Mouse (Mus musculus) gastrocnemius, postnatal 25 days (tissue): ENCODE measurements around the gene Nrtn. TPM values are rescaled to one million over a fixed set of nuclear protein-coding genes. Genes with fewer than 3 reads are reported as not detected.

ENCODE experiments used
- DNase-seq: peaks from one replicate; pipeline ENCODE4 v3.0.0; 2022
- total RNA-seq, 2 experiments: library from RNA; stranded (reverse); gene quantifications; 1 replicate in 1 of 2; 2 replicates in 1 of 2; pipeline ENCODE4 v1.2.3; 2021

The Nrtn gene
- total RNA-seq, 2 experiments from 2014 or later, result 1.9 to 3.1 TPM

DNA sequence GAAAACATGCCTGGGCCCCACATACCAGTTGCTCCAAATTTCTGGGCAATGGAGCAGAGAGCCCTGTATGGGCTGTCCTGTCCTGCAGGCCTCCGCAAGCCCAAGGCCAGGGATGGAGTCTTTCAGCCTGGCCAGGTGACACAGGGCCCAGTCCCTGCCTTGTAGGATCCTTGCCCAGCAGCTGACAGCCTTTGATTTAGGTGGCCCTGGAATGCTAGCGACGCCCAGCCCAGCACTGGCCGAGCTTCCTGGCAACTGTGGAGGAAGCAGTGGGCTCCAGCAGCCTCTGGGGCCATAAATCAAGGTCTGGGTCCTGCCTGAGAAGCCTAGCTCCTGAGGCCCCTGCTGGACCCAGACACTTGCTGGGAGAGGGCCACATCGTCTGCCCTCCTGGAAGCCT lies 34.9 kb downstream of the Nrtn start:
- peak; percentile 84 for DNase-seq

DNA sequence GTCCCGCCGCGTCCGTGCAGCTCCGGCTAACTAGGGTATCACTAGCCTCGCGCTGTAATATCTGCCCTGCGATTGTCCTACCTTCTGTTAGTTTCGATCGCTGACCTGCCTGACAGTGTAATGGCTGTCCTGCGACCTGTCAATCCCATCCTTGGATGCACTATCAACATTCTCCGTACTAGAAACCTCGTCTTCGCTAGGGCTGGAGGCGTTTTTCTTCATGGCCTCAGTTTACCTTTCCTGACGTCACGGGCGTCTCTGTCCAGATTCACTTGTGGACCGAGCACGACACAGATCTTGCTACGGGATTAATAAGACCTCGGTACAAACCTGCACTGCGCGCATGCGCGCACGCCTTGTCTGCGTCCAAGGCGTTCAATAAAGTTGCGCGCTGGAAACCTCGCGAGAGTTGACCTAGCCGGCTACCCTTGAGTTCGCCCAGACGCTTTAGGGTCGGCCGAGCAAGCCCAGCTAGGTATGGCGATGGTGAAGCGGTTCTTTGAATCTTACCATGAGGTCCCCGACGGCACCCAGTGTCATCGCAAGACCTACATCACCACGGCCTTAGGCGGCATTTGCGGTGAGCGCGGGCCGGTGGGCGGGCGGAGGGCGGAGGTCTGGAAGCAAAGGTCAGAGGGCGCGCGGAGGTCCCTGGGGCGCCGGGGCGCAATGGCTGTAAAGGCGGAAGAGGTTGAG lies 39.8 kb downstream of the Nrtn start, which contains the start of the genes Ndufa11 and Vmac:
TSS of gene Ndufa11 (plus strand) at position 405 of the 696 bp plus-strand sequence.
TSS of gene Vmac (minus strand) at position 660 of the 696 bp plus-strand sequence.
- peak; percentile 92 for DNase-seq

DNA sequence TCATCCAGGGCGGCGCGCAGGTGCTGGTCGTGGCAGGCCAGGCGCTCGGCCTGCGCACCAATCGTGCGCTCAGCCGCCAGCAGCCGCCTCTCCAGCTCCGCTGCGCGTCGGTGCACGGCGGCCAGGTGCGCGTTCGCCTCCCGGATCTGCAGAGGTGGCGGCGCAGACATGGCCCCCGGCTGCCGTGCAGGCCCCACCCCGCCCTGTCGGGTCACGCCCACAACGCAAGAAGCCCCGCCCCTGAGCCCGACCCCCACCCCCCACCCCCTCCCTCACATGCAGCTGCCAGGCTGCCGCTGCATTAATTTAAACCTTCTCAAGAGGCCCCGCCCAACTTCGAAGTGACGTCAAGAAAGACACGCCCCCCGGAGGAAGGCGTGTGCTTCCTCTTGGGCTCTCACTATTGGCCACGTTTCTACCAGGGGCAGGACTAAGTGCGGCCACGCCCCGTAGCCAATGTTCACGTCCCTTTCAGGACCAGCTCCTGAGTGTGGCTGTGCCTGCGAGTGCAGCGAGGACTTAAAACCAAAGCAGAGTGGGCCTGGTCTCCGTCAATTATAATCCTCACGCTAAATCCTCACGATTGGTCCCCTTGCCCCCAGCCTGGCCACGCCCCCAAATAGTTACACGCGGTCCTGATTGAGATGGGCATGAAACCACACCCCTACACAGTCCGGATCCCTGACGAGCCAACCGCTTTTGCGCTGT lies 40.5 kb downstream of the Nrtn start:
- DNase-seq, result peak; percentile 95

DNA sequence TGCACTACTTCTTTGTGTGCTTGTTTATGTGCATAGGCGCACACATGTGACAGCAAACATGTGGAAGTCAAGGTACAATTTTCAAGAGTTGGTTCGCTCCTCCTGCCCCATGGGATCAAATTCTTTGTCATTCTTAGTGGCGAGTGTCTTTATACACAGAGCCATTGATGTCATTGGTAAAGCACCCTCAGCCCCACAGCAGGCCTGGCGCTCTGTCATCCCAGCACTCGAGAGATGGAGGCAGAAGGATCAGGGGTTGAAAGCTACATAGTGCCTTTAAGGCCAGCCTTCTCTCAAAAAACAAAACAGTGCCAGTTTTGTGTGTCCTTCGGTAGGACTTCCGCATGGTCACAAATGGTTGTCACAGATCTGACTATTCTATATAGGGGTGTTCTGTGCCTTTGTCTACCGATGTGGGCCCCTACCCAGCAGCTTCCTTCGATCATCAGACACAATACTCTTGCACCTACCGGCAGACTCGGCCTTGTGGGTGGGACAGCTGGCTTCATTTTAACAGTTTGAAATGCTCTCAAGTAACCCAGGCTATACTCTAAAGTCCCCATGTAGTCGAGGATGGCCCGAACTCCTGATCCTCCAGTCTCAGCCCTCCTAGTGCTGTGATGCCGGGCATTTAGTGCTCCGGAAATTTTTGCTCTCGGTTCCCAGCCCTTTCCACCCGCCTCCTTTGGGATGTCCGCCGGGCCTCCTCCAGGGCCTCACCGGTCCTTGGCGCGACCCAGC lies 41.2 kb downstream of the Nrtn start:
- DNase-seq, result no peak

DNA sequence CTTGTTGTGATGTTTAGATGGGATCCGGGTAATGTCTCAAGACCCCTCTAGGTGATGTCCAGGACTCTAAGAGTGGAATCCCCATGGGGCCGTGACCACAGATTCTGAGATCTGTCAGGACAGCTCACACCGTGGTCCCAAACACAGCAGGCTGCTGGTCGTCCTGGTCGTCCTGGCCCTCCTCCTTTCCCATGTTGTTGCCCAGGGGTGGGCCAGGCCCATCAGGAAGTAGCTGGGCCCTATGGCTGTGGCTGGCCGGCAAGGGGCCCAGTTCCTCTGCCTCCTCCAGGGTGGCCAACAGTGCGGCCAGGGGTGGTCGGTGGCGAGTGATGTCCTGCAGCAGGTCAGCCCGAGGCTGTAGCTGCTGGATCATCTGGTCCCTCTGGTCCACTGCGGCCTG lies 42.0 kb downstream of the Nrtn start:
- DNase-seq, result no peak

DNA sequence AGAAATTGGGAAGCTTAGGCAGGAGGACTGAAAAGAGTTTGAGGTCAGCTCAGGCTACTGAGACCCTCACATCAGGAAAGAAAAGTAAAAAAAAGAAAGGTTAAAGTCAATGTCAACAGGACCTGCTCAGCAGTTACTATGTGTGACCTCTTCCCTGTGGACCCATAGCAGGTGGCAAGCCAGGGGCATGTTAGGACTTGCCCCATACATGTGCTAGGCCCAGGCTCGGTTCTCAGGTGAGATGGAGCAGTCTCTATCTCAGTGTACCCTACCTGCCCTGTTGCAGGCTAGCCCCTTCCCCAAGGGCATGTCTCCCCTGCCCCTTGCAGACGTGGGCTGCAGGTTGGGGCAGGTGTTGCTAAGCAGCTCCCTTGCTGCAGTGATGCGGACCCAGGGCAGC lies 47.6 kb downstream of the Nrtn start:
- DNase-seq, result no peak

DNA sequence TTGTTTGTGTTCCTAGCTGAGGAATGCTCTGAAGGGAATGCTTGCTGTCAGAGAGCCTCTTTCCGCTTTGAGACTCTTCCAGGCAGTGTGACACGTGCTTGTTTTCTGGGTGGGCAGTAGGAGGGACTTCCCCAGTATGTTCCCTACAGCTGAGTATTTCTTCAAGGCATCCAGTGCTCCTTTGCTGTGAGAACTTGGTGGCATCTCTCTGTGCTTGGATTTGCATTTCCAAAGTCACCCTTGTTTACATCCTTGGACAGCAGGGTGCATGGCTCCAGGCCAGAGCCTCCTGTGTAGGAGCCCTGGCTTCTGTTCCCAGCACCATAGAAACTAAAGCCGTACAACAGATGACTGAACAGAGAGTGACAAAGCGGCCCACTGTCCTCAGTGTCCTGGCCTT lies 48.6 kb downstream of the Nrtn start:
- no peak for DNase-seq

DNA sequence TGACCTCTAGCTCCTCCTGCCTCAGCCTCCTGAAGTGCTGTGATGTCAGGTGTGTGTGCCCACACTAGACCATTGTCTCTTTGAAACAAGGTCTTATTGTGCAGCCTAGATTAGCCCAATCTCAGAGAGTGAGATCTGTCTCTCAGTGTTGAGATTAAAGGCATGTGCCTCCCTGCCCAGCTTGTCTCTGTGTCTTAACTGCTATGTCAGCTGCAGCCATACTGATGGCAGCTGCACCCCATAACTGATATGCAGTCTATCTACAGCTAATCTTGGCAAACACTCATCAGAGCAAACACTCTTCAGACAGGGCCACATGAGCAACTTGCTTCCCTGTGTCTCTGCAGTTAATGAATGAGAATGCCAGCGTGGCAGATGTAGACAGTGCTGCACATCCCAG lies 50.8 kb downstream of the Nrtn start:
- no peak for DNase-seq

DNA sequence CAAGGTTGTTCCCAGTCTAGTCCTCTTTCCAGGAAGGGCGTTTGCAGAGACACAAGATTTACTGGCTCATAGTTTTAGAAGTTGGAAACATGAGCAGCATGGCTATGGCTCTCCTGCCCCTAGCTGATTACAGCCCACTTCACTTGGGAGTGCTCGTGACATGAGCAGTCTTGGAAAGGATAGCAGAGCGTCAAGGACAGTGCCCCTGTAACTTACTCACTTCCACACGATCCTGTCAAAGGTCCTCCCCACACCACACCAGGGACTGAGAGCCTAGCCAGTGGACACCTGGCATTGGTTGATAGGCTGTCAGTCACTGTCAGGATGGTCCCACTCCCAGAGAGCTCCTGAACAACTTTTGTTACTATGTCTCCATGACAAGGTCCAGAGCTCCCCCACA lies 54.3 kb downstream of the Nrtn start:
- no peak for DNase-seq

Other genes starting within 250 kb of the Nrtn start
- gene Znrf4, start 245.1 kb downstream of the Nrtn start, total RNA-seq, result not detected
- under 1 TPM; 0.43 to 0.78 TPM for gene Gm20219, start 203.1 kb downstream of the Nrtn start, total RNA-seq
- 10 to 100 TPM; 29.7 to 35.6 TPM for gene Safb2, start 172.9 kb downstream of the Nrtn start, total RNA-seq
- gene Safb, start 172.7 kb downstream of the Nrtn start, total RNA-seq, result 10 to 100 TPM; 36.8 to 43.8 TPM
- gene 2410015M20Rik, start 147.8 kb downstream of the Nrtn start, total RNA-seq, result 100 to 1,000 TPM; 147 to 152 TPM
- 100 to 1,000 TPM; 502 to 523 TPM for gene Rpl36, start 144.1 kb downstream of the Nrtn start, total RNA-seq
- 10 to 100 TPM; 53.4 to 64.4 TPM for gene Lonp1, start 130.6 kb downstream of the Nrtn start, total RNA-seq
- gene Catsperd, start 129.4 kb downstream of the Nrtn start, total RNA-seq, result not detected
- gene Ranbp3, start 84.2 kb downstream of the Nrtn start, total RNA-seq, result 10 to 100 TPM; 32.8 to 34.2 TPM
- gene Ndufa11, start 39.8 kb downstream of the Nrtn start, total RNA-seq, result 100 to 1,000 TPM; 459 to 461 TPM
- 1 to 10 TPM; 3.3 to 3.5 TPM for gene Vmac, start 39.5 kb downstream of the Nrtn start, total RNA-seq
- 10 to 100 TPM; 12.4 to 14.5 TPM for gene Dus3l, start 7.2 kb upstream of the Nrtn start, total RNA-seq
- gene Prr22, start 12.7 kb upstream of the Nrtn start, total RNA-seq, result under 1 TPM in 1 of 2 experiments, not detected in 1; 0.33 TPM
- gene Rfx2, start 73.5 kb upstream of the Nrtn start, total RNA-seq, result 1 to 10 TPM; 3.0 to 4.1 TPM
- not detected for gene Acsbg2, start 116.9 kb upstream of the Nrtn start, total RNA-seq
- gene 1700061G19Rik, start 117.9 kb upstream of the Nrtn start, total RNA-seq, result not detected
- gene Mllt1, start 177.9 kb upstream of the Nrtn start, total RNA-seq, result 10 to 100 TPM; 16.0 to 16.5 TPM
- not detected for gene Acer1, start 224.6 kb upstream of the Nrtn start, total RNA-seq
- gene Clpp, start 232.8 kb upstream of the Nrtn start, total RNA-seq, result 10 to 100 TPM; 29.8 to 31.3 TPM
- 10 to 100 TPM; 24.4 to 28.3 TPM for gene Alkbh7, start 239.8 kb upstream of the Nrtn start, total RNA-seq
- gene Pspn, start 242.5 kb upstream of the Nrtn start, total RNA-seq, result not detected